Mouse (Mus musculus) thymus, postnatal 14 days (tissue): ENCODE measurements around the gene Gm20388.

Experiments used
- DNase-seq: peaks from one replicate; pipeline ENCODE4 v3.0.0; 2021

Gm20388 gene

DNA sequence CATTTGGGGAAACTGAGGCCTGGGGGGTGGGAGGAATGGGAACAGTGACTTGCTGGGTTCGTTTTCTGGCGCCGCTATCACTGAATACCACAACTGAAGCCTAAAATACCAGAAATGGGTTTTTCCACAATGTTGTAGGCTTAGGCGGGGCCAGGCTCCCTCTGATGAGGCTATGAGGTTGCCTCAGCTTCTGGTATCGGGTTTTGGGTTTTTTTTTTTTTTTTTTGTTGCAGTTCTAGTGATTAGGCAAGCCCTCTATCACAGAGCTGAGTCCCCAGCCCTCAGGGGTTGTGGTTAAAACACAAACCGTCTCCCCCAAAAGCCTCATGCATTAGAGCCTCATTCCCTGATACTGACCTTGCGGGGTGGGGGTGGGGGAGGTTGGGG is 467.2 kb downstream of the Gm20388 start:
- DNase-seq: no peak

DNA sequence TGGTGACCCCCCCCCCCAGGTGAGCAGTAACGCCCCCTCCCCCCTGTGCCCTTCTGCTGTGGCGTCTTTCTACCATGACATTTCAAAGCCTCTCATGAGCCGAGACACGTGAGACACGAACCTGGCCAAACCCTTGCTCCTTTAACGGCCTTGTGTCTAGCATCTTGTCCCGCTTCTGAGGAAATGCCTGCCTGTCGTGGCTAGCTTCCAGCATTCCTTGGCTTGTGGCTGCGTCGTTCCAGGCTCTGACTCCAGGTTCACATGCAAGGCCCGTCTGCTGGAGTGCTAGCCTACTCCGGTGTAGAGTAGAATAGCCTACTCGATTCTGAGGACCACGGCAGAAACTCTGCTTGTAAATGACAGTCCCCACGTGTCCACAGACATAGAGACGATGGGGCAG is 467.7 kb downstream of the Gm20388 start:
- DNase-seq: no peak

DNA sequence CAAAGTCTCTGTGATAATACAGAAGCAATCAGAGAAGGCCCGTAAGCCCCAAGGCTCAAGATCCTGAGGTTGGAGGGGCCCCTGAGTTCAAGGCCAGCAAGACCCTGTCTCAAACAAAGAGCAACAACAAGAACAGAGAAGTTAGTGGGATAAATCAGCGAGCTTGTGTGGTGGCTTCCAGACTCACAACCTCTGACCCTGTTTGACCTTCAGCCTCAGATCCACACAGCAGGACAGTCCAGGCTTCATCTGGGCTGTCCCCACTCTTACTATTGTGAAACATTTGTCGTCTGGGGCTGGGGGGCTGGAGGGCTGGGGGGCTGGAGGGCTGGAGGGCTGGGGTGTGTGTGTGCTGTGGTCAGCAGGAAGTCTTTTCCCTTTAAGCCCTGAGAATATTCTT is 468.4 kb downstream of the Gm20388 start:
- DNase-seq: no peak

DNA sequence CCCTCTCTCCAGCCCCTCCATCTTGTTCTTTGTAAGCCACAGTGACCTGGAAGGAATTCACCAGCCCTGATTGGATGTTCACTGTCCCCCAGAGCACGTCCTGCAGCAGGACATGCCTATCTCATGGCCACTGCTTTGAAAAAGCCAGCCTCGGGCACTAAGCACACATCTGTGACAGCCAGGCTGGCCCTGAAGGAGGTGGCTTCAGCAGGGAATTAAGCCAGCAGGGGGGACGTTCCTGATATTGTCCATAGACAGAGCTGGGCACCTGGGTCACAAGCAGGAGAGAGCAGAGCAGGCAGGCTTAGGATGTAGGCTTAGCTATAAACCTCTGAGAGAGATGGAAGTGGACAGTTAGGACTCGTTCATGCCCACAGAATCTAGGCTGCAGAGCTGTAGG is 471.2 kb downstream of the Gm20388 start:
- DNase-seq: no peak

DNA sequence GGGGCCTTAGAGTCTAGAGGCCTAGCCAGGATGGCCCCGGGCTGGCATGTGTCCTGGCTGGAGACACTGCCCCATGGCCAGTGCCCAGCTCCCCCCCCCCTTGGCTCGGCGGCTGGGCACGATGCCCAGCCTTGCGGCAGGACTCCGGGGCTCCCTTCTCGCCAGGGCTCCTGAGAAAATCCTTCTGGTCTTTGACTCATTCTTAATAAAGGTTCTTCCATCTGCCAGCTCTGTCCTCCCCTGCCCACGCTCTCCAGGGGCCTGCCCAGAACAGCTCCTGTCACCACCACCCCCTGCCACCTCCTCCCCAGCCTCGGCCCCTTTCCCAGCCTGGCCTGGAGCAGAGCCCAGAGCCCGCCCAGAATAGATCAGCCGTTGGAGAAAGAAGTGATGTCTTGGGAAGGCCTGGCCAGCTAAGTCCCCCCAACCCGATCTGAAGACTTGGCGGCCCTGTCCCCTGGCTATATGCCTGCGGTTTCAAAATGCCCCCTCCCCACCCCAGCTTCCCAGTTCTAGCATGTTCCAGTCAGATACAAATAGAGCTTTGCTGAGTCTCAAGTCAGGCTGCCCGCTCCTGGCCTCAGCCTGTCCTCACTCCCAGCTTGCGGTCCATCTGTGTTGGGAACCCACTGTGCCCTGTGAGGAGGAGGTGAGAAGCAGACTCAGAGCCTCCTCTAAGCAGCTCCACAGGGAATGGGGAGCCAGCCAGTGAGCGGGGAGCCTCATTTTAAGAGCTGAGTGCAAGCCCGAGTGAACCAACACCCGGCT is 472.0 kb downstream of the Gm20388 start:
- DNase-seq: no peak

DNA sequence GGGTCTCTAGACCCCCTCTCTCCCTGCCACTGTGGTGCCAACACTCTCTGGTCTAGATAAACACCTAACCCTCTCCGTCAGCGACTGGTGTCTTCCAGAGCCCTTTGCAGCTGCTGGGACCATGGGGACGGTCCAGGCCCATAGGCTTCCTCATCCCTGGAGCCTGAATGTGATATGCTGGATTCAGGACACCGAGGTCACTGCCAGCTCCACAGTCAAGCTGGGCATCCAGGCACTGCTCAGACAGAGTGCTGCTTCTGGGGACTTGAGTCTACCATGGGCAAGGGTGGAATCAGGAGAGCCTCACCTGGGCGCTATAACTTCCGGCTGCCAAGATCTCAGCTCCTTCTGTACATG is 472.5 kb downstream of the Gm20388 start:
- DNase-seq: no peak

DNA sequence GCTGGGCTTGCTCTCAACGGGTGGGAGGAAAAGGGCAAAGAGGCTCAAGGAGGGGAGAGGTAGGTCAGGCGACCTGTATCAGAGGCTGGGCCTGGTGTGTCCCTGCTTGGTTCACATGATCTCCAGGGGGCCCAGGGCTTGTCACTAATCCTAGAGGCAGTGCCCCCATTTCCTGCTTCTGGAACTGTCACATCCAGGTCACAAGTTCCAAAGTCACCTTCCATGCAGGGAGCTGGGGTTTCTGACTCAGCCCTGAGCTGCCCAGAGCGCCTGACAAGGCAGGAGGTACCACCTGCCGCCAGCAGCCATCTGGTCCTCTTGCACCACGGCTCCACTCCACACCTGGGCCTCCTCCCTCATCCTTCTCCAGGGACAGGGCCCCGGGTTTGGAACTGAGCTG is 473.1 kb downstream of the Gm20388 start:
- DNase-seq: no peak

DNA sequence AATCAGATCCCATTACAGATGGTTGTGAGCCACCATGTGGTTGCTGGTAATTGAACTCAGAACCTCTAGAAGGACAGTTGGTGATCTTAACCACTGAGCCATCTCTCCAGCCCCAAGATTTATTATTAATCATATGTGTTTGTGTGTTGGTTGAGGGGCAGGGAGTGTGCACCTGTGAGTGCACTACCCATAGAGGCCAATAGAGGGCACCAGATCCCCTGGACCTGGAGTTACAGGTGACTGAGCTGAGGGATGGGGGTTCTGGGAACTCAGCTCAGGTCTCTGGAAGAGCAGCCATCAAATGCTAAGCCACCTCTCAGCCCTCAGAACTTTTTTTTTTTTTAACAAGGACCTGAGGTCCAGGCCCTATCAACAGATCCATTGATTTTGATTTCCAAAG is 474.1 kb downstream of the Gm20388 start:
- no peak for DNase-seq

DNA sequence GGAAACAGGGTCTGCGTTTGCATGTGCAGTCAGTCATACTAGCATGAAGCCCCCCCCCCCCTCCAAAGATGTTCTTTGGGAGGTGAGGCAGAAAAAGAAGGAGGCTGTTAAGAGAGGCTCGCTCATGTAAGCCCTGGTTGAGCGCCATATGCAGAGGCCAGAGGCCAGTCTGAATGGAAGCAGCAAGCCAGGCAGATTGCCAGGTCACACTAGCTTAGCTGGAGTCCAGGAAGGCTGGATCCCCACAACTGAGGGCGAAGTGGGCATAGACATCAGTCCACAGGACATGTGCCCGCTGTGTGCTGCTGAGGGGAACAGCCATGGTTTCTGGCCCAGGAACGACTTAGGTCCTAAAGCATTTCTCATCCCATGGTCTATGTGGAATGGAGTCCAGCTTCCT is 477.6 kb downstream of the Gm20388 start:
- no peak for DNase-seq

DNA sequence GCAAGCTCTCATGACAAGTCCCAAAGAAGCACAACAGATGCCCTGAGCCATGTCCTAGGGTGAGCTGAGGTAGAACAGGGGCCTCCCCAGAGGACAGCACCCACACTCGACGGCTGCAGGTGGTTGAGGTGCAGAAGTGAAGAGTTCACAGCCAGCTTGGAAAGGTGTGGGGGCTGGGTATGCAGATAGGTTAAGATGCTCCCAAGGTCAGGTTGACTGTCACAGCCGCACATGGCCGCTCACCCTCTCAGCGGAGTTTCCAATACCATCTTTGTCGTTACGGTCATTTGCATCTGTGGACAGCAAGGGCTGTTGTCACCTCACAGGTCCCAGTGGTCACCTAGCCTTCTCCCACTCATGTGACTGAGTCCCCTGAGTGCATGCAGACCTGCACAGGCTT is 480.0 kb downstream of the Gm20388 start:
- no peak for DNase-seq

DNA sequence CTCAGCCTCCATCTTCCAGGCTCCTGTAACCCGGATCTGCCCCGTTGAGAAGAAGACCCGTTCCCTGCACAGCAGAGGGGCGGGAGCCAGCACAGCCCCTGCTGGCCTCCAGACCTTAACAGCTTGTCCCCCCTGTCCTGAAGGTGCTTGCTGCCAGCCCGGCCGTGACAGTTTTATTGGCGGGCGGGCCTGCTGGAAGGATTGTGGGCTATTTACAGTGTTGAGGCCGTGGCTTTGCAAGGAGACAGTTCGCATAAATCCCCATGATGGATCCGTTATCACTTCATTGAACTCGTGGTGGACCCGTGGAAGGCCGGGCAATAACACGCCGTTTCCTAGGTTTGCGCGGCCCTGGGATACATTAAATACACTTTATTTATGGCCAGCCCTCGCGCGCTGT is 481.2 kb downstream of the Gm20388 start:
- DNase-seq: no peak

DNA sequence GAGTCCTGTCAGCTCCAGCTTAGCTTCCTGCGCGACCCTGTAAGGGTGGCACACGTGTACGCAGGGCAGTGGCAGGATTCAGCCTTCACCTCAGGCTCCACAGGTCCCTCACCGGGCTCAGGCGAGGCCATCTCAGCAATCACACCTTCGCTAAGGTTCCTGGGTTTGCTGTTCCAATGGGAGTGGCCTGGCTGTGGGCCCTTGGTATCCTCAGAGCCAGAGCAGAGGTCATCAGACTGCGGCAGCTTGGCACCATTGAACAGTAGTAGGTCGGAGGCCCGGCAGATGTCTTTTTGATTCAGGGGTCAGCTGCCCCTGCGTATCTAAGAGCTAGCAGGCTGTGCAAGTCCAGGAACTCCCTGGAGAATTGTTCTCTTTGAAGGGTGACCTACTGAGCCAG is 482.4 kb downstream of the Gm20388 start:
- no peak for DNase-seq

DNA sequence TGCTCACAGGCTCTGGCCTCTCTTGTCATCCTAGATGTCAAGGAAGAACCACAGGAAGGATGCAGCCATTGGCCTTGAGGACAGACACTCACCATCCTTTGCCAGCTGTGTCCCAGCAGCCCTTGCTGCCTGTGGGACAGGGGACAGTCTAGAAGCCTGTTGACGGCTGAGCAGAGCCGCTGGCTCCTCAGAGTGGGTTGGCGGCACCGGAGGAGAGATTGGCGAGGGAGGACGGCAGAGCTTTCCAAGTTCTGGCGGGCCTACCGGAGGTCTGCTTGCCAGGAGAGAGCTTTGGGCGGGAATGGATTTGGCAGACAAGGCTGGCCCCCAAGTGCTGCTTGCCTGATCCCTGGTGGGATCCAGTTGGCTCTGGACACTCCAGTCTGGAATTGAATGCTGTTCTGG is 483.2 kb downstream of the Gm20388 start:
- no peak for DNase-seq

DNA sequence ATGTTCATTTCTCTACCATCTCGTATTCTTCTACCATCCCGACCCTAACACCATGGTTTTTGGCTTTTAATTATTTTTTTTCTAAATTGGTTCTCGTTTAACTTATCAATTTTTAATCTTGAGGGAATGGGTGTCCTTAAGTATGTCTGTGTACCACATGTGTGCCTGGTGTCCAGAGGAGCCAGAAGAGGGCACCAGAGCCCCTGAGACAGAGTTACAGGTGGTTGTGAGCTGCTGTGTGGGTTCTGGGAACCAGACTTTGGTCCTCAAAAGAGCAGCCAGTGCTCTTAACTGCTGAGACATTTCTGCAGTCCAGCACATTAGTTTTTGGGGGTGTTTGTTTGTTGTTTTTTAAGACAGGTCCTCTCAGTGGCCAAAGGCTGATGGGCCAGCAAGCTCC is 485.3 kb downstream of the Gm20388 start:
- no peak for DNase-seq

DNA sequence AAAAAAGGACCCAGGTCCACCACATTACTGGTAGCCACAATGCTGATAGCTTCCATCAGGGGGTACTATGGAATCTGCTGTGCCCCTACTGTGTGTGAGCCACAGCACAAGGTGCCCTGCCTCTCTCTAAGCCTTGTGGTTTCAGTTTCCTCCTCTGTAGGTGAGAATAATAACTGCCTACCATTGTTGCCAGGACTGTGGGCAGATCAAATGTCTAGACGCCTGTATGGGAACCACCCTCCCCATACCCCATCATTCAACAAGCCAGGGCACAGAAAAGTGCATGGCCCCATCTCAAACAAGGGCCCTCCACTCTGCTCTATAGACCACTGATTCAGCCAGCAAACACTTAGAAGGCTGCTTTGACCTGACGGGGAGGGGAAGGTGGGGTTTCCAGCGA is 486.1 kb downstream of the Gm20388 start:
- no peak for DNase-seq

DNA sequence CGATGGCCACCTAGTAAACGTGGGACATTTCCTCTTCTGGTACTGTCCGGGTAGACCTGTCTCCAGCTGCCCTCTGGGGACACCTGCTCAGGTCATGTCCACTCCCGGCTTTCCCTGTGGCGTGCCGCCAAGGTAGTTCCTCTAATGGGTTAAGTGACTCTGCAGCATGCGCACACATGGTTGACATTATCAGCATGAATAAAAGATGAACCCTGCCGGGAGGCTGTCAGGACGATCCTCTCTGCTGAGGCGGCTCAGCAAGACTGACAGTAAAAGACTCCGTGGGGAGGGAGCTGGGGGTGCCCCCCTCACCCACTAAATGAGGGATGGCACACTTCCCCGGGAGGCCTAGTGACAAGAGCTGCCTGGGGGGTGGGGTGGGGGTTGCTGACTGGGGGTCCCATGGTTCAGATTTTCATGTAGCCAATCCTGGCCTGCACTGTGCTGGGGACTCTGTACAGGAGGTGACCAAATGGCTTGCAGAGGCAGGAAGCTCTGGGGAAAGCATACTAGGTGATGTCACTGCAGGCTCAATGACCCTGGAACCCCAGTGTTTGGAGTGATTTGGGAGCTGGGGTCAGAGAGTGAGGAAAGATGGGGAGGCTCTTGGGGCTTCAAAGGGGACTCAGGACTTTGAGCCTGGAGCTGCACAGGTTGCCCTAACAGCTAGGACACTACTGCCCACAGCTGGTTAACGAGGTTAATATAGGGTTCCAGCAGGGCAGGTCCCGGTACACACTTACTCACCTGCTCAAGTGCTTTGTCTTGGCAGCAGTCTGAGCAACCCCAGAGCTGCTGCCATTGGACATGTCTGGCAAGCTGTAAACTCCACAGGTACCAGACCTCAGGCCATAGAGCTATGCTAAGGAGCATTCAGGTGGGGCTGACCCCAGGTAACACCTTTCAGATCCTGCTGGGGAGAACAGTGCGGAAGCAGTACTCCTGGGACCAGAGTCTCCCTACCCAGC is 487.1 kb downstream of the Gm20388 start:
- no peak for DNase-seq

DNA sequence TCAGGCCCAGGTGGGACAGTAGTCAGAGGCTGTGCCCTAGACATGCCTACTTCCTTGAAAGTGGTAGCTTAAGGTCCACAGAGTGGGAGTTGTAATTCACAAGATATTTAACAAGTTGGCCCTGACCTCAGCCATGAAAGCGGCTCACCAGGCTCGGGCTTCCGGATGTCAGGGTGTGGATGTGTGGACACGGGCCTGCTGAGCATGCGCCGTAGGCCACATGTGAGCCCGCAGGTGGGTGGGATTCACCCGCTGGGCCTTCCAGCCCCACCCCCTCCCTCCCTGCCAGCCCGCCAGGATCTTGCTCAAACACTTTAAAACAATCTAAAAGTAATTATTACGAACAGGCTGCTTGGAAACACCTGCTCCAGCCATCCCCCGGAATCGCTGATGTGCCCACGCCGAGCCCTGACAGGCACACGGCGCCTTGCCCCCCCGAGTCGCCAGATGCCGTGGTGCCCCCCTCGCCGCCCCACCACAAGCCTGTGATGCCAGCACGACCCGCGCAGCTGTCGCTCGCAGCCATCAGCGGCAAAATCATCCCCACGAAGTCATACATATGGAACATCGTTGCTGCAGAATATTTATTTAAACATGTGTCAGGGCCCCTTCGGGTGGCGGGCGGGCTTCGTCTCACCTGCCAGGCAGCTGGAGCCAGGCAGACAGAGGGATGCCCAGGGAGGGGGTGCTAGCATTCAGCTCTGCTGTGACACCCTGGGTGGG is 488.7 kb downstream of the Gm20388 start:
- peak; percentile 74 for DNase-seq

DNA sequence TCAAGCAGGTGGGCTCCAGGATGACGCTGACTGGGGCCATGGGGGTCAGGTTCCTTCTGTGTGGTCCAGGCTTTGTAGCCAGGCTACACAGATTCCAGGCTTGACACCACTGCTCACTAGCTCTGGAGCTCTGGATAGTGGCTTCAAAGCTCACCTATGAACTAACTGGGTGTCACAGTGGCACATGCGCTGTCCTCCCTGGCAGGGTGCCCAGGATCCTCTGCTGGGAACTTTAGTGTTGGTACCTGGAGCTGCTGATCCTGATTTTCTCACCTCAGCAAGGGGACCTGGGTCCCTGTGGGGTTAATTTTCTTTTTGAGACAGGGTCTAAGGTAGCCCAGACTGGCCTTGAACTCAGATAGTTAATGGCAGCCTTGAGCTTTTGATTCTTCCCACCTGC is 490.6 kb downstream of the Gm20388 start:
- DNase-seq: no peak

DNA sequence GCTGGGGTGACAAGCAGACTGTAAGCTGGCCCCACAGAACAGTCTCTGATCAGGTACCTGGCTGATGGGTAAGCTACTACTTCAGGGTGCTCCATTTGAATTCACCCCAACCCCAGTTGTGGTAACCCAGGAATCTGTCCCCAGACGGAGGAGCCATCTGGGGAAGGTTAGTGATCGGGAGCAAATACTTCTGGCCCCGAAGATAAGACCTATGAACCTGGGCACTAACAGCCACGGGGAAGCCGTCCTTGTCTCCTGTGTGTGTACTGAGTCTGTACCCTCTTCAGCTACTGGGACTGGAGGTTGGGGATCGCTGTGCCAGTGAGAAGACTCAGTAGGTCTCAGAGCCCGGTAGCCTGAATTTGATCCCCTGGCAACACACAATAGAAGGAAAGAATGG is 491.1 kb downstream of the Gm20388 start:
- no peak for DNase-seq

DNA sequence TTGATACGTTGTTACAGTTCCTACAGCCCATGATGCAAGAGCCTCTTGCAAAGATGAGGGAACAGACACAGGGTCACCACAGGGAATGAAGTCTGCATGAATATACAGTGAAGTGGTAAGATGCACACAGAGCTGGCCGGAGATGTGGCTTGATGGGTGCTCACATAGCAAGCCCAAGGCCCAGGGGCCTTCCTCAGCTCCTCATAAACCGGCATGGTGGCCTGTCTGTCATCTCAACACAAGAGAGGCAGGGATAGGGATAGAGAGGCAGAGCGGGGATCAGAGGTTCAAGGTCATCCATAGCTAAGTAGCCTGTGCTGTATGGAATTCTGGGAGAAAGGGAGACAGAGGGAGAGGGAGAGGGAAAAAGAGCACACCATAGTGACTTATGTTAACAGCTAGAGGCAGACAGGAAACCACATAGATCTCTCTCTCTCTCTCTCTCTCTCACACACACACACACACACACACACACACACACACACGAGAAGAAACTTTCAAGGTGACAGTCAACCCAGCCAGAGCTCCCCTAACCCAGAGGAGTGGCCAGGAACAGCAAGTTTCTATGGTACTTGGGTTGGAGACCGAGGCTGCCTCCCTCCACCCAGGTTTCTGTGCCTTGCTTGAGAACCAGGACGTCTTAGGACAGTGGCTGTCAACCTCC is 493.1 kb downstream of the Gm20388 start:
- DNase-seq: peak; percentile 44

DNA sequence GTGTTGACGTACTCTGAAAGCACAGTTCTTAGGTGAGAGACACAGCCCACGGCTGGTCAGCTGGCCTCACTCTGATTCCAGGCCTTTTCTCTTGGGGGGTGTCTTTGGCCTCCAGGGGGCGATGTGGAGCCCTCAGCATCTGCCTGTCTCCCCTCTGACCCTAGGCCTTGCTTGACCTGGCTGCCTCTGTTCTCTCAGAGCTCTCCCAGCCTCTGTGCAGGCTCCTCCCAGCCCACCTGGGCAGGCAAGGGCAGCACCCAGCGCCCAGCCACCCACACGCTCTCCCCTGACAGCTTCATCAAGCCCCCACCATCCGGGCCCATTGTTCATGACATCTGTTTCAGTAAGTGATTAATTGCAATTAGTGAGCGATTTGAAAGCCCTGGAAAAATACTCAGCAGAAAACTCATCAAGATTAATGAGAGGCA is 494.0 kb downstream of the Gm20388 start:
- peak; percentile 69 for DNase-seq

DNA sequence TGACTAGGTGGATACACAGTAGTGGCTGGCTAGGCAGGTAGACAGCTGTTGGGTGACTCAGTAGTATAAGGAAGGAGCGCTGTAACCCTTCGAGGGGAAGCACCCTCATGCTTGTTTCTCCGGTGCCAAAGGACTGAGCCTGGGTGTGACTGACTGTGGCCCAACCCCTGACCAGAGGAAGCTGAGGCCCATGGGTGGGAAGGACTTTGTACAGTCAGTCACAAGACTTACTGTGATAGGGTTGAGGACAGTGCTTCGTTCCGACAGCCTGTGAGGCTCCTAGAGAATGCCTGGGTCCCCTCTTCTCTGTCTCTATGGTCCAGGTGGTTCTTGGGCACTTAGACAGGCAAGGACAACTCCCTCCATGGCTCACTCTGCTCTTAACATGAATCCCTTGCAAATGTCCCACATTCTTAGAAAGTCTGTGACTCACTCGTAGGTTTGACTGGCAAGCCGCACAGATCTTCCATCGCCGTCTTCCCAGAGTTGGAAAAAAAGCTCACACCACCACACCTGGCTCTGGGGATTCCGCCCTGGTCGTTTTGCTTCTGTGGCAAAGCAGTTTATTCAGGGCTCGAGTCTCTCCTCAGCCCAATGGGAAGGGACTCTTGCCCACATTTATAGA is 495.5 kb downstream of the Gm20388 start:
- no peak for DNase-seq
